Mouse (Mus musculus) erythroblast, embryonic 14.5 days (primary cell): Measurements from ENCODE around the gene Dlec1. TPM values are rescaled to one million over a fixed set of nuclear protein-coding genes. Genes with fewer than 3 reads are reported as not detected.
A peak's percentile ranks its signal among the peaks of the same experiment; 100 is the strongest.

Source experiments
- H3K27me3 ChIP-seq: 2 replicates; pipeline ENCODE4 v1.6.1; 2012; ENCODE audit warnings: inconsistent platforms; ENCODE audit not compliant: control insufficient read depth
- H3K36me3 ChIP-seq: 2 replicates; pipeline ENCODE4 v1.6.1; 2012; ENCODE audit warnings: mild to moderate bottlenecking, inconsistent platforms; ENCODE audit not compliant: control insufficient read depth
- H3K4me1 ChIP-seq: 2 replicates; pipeline ENCODE4 v1.6.1; 2012; ENCODE audit warnings: inconsistent platforms; ENCODE audit not compliant: control insufficient read depth
- H3K4me3 ChIP-seq: replicated peaks from 2 replicates; pipeline ENCODE3; 2012; ENCODE audit warnings: moderate library complexity, mild to moderate bottlenecking, inconsistent platforms
- H3K9me3 ChIP-seq: 2 replicates; pipeline ENCODE4 v1.6.1; 2012; ENCODE audit warnings: low read length, inconsistent platforms, mixed read lengths; ENCODE audit not compliant: control insufficient read depth
- GATA1 ChIP-seq: IDR thresholded peaks from 2 replicates; pipeline ENCODE4 v1.6.1; 2012; ENCODE audit warnings: low read length, inconsistent platforms, mixed read lengths
- TAL1 ChIP-seq: IDR thresholded peaks from 3 replicates; pipeline ENCODE4 v1.6.1; 2012; ENCODE audit warnings: low read length, inconsistent platforms, mixed read lengths
- polyA plus RNA-seq: library from polyadenylated mRNA; stranded (reverse); fragments of >175 nt; gene quantifications from 2 replicates; pipeline ENCODE4 v1.2.3, GENCODE M21; 2012

Gene Dlec1
- polyA plus RNA-seq, 1 experiment: not detected

DNA sequence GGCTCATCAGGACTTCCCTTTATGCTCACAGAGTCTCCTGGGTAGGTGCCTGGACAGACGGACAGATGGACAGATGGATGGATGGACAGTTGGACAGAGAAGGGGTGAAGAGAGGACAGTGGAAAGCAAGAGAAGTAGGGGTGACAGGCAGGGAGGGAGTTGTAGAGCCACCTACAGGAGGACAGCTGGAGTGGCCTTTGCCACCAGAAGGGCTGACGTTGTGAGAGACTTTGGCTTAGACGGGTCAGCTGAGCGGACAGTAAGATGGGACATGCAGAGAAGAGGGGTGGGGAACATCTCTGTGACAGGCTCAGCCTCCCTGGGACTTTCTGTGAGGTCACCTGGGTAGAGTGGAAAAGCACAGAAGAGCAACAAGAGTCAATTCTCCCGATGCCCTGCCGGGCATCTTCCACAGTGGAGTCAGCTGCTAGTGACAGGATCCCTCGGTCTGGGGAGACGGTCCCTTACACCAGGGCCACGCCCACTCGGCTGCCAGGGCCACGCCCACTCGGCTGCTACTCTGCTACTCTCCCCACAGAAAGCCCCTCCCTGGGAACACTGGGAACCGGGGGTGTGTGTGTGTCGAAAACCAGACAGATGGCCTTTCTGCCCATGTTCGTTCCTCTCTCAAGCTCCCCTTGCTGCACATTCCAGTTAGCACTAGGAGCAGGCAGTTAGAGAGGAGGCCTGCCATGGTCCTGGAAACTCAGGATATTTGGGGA, 1.9 kb upstream of the Dlec1 start:
- Histone ChIP-seq H3K4me3 (no peak overlapping the region), H3K36me3 (no peaks in the 10 kb centered on the region), H3K9me3 (no peaks in the 10 kb centered on the region), H3K4me1 (peaks cover 4% of the 10 kb centered on the region), H3K27me3 (peaks cover 25% of the 10 kb centered on the region)
- no peak for TF ChIP-seq GATA1
- no peak for TF ChIP-seq TAL1

DNA sequence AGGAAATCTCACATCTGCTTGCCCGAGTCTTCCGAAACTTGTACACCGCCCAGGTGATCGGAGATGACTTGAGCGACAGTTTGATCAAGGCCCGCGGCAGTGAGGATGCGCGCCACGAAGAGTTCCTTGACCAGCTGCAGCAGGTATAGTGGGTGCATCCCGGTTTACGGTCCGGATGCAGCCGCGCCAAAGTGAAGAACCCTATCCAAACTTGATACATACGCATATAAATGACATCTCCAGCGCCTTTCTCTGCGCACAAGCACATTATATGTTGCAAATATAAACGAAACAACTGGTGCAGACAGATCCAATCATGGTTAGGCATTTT, 470 bp downstream of the Dlec1 start:
- H3K9me3 ChIP-seq: no peaks in the 10 kb centered on the region
- peaks cover 4% of the 10 kb centered on the region for H3K4me1 ChIP-seq
- peaks cover 22% of the 10 kb centered on the region for H3K27me3 ChIP-seq
- H3K4me3 ChIP-seq: peak overlapping the region; percentile 52
- no peak for TF ChIP-seq GATA1
- H3K36me3 ChIP-seq: no peaks in the 10 kb centered on the region

GRCm38 (mm10) chr9:119107566-119107965, 5.3 kb downstream of the Dlec1 start:
- Histone ChIP-seq H3K27me3 (peaks cover 14% of the 10 kb centered on the region), H3K9me3 (no peaks in the 10 kb centered on the region), H3K4me1 (peaks cover 2% of the 10 kb centered on the region), H3K4me3 (no peak overlapping the region), H3K36me3 (no peaks in the 10 kb centered on the region)
- no peak for TF ChIP-seq TAL1
- no peak for TF ChIP-seq GATA1

DNA sequence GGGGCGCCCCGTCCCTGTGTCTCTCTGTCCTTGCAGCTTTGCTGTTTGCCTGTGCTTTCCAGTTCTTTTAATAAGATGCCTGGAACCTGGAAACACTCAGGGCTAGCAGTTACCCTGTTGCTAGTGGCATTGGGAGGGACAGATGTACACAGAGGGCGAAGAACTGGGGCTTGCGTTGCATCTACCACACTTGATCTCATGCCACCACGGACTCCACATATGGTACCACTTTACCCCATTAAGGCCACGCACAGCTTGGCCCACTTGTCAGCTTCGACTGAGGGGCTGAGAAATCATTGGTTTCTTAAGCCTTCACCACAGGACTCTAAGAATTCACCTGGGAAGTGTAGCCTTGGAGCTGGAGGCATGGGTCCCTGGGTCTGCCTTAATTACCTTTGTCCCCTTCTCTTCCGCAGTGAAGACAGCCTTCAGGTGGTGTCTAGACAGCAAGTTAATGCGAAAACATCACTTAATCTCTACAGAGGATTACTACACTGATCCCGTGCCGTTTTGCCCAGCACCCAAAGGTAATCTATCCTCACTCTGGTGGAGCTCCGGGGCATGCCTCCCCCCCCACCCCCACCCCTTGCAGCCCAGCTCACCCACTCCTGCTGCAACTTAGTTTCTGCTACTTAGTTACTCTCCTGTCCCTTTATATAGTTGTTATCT, 7.5 kb downstream of the Dlec1 start:
- Histone ChIP-seq H3K4me3 (no peak overlapping the region), H3K36me3 (no peaks in the 10 kb centered on the region), H3K27me3 (no peaks in the 10 kb centered on the region), H3K9me3 (no peaks in the 10 kb centered on the region), H3K4me1 (no peaks in the 10 kb centered on the region)
- no peak for TF ChIP-seq TAL1
- TF ChIP-seq GATA1: no peak

DNA sequence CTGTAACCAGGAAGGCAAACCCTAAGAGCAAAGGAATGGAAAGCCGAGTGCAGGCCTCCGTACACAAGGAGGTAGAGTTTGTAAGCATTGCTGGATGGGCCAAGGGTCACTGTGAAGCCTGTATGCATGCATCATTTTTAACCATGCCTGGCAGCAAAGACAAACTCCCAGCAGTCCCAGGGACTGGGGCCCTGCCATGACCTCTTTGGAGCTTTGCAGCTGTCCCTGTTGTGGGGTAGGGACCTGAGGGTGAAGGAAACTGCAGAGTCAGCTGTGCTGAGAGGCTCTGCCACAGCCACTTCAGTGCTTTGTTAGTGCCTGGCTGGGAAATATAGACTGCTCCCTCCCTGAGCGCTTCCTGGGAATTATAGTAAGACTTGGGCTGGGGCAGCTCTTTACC, 8.4 kb downstream of the Dlec1 start:
- Histone ChIP-seq H3K27me3 (no peaks in the 10 kb centered on the region), H3K9me3 (no peaks in the 10 kb centered on the region), H3K4me1 (no peaks in the 10 kb centered on the region), H3K36me3 (no peaks in the 10 kb centered on the region), H3K4me3 (no peak overlapping the region)
- no peak for TF ChIP-seq GATA1
- TF ChIP-seq TAL1: no peak

GRCm38 (mm10) chr9:119114911-119115310, 12.6 kb downstream of the Dlec1 start:
- H3K27me3 ChIP-seq: no peaks in the 10 kb centered on the region
- H3K9me3 ChIP-seq: no peaks in the 10 kb centered on the region
- TF ChIP-seq GATA1 (no peak), TAL1 (no peak)
- no peak overlapping the region for H3K4me3 ChIP-seq
- H3K4me1 ChIP-seq: no peaks in the 10 kb centered on the region
- no peaks in the 10 kb centered on the region for H3K36me3 ChIP-seq

DNA sequence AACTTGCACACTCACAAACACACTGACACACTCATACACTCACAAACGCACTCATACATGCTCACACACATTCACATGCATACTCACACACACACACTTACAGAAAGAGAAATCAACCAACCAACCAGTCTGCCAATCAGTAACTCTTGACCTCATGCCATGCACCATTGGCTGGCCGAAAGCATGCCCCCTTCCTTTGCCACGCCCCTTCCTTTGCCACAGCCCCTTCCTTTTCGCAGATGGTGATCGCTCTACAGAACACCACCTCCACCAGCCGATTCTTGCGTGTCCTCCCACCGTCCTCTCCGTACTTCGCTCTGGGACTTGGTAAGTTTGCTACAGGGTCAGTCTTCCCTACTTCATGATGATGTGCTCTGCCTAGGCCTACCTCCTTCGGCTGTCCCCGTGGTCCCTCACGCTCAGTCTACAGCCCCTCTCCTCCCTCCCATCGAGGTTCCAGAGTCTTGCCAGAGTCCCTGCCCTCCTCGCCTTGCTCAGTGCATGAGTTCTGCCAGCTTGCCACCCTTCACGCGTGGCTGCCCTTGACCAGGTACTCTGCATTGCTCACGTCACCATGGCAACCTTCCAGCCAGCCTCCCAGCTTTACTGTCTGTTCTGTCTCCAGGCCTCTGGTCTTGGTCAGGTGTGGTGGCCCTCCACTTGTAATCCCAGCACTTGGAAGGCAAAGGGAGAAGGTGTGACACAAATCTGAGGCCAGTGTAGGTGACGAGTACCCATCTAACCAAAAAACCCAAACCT, 17.3 kb downstream of the Dlec1 start:
- Histone ChIP-seq H3K9me3 (no peaks in the 10 kb centered on the region), H3K4me3 (no peak overlapping the region), H3K36me3 (no peaks in the 10 kb centered on the region), H3K4me1 (no peaks in the 10 kb centered on the region), H3K27me3 (no peaks in the 10 kb centered on the region)
- TF ChIP-seq GATA1: no peak
- TF ChIP-seq TAL1: no peak

DNA sequence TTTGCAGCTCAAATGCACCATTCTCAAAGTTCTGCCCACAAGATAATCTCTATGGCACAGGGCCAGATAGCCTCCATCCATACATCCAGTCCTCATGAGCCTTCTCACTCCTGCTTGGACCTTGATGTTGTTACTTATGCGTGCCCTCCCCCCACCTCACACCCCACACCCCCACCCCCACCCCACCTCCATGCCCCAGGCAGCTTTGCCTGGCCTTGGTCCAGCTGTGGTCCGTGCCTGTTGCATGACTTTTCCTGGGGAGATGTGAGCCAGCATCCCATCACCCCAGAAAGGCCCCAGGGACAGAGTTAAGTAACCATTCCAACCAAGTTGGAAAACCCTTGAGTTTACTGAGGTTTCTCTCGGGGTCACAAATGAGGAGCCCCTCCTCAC, 17.9 kb downstream of the Dlec1 start:
- Histone ChIP-seq H3K27me3 (no peaks in the 10 kb centered on the region), H3K36me3 (no peaks in the 10 kb centered on the region), H3K4me3 (no peak overlapping the region), H3K4me1 (no peaks in the 10 kb centered on the region), H3K9me3 (no peaks in the 10 kb centered on the region)
- TF ChIP-seq TAL1 (no peak), GATA1 (no peak)

GRCm38 (mm10) chr9:119122596-119123369, 20.5 kb downstream of the Dlec1 start:
- TF ChIP-seq GATA1: no peak
- TF ChIP-seq TAL1: no peak
- Histone ChIP-seq H3K4me1 (no peaks in the 10 kb centered on the region), H3K36me3 (no peaks in the 10 kb centered on the region), H3K27me3 (no peaks in the 10 kb centered on the region), H3K4me3 (no peak overlapping the region), H3K9me3 (no peaks in the 10 kb centered on the region)
